Mouse (Mus musculus): ENCODE measurements around the gene Syndig1l.

GRCm38 (mm10) chr12:84650234-84650633 is 48.4 kb downstream of the Syndig1l start:
- no peak for TF ChIP-seq CTCF (IDR thresholded peaks at IDR 0.05; ENCODE audit: low read depth, low read length)
- TF ChIP-seq POLR2A (IDR thresholded peaks at IDR 0.05; ENCODE audit: insufficient read depth, low read length) = no peak
- TF ChIP-seq EP300 (IDR thresholded peaks at IDR 0.05; ENCODE audit: insufficient read depth, low read depth, low read length) = no peak

Measured in ES-Bruce4 (cell line).